Mouse (Mus musculus): ENCODE measurements around the gene Ust.

The Ust gene

DNA sequence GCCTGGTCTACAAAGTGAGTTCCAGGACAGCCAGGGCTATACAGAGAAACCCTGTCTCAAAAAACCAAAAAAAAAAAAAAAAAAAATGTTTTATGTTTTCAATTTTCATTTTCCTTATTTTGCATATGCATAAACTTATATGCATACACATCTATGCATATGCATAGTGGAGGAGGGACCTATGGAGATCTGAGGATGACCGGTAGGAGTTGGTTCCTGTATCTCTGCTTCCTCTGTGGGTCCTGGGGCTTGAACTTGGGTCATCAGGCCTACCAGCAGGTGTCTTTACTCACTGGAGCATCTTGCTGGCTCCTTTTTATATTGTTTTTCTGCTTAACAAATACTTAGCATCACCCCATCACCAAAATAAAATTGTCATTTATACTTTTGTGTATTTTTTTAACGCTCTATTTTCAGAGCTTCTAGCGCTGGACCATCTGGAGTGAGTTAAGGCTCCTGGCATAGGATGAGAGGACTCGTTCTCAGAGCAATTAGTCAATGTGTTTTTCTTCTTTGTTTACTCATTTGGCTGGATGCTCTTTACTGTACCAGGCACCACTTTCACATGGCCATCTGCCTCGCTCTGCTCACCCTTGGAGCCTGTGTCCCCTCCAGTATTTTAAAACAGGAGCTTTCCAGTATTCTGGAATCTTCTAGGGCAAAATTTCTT, 290.8 kb downstream of the Ust start:
- DNase-seq (ENCODE audit: low read depth, low spot score): no peak

DNA sequence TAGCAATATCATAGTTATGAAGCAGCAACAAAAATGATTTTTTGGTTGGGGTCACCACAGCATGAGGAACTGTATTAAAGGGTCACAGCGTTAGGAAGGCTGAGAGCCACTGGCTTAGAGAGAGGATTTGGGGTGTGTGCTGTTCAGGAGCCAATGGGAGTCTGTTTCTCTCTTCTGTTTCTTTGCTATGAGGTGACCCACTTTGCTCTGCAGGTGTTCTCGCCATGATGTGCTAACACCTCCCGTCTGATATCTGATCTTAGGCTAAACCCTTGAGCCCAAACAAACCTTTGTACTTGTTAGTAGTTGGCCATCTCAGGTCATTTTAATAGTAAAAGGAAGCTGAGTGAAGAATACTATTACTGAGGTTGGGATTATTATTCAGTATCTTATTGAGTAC, 292.0 kb downstream of the Ust start:
- no peak for DNase-seq (ENCODE audit: low read depth, low spot score)

DNA sequence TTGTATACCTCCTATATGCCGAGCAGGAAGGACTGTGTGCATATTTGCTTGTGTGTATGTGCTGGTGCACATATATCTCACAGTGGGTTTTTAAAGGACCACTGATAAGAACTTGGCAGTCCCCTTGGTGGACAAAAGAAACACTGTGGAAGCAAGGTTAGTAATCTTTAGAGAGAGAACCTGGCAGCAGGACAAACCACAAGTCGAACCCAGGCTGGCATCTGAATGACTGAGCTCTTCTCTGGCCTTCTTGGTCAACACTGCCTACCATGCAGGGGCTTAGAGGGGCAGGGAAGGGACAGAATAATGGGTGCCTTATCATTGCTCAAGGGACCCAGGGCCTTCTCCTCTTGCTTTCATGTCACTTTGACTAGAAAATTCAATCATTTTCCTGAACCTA, 294.0 kb downstream of the Ust start:
- DNase-seq (ENCODE audit: low read depth, low spot score): no peak

DNA sequence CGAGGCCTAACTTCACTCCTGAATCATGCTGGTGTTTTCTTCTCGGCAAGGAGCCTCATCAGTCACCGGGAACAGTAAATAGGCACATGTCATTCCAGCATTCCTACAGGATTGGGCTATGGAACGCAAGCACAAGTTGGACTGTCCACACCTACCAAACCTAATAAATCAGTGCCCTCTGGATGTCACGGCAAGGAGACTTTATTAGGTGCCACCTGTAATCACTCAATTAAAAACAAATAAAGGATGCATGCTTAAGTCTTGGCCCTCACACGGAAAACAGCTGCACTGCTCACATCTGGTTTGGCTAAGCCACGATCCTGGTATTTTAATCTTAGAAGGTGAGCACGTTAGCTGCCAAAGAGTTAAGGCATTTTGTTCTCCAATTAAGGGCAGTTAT, 294.6 kb downstream of the Ust start:
- DNase-seq (ENCODE audit: low read depth, low spot score): no peak

DNA sequence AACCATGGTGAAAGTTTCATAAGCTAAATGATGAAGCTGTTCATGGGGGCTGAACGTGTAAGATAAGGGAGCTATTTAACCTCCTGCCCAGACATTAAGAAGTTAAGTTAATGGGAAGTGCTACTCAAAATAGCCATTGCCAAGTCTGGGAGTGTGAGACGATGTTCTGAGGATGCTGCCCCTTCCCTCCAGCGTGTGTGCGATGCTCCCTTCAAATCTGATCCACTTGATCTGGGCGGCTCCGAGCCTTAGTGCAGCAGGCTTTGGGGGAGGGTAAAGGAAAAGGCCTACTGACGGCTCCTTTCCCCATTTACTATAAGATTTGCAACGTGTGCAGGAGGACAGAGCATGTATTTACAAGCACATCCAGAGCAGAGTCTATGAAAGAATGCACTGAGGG, 301.7 kb downstream of the Ust start:
- DNase-seq (ENCODE audit: low read depth, low spot score): no peak

DNA sequence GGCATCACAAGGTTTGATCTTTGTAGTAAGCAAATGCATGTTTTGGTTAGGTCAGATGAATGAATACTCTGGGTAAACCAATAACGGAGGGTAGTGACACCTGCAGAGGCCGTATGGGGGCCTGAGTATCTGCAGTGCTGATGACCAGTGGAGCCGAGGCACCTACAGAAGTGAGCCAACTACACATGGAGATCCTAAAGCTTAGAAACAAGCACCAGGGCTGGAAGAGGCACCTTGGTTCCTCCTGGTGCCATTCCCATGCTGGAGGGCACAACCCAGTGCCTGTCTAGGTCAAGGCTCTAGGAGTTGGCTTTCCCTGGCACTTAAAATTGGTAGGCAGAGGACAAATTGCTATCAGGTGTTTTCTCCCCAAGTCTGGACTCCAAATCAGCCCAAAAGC, 303.4 kb downstream of the Ust start:
- no peak for DNase-seq (ENCODE audit: low read depth, low spot score)

DNA sequence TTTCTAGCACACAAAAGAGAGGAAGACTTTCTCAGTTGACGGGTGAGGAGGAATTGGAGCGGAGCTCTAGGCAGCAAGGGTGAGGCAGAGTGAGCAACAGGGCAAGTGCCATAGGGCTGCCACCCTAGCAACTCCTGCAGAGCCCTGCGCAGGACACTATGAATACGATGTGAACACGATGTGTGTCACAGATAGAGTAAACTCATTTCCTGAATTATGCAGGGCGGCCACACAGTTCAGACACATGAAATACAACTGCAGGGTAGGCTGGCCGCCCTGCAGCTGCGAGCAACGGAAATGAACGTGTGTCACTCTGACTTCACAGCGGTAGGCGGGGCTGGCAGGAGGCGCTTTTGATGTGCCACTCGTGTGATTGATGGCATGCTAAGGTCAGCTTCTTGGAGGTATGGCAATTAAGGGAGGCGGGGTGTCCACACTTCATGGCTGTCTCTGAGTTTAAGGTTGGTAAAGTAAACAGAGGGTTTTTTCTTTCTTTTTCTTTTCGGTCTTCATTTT, 304.7 kb downstream of the Ust start:
- no peak for DNase-seq (ENCODE audit: low read depth, low spot score)

DNA sequence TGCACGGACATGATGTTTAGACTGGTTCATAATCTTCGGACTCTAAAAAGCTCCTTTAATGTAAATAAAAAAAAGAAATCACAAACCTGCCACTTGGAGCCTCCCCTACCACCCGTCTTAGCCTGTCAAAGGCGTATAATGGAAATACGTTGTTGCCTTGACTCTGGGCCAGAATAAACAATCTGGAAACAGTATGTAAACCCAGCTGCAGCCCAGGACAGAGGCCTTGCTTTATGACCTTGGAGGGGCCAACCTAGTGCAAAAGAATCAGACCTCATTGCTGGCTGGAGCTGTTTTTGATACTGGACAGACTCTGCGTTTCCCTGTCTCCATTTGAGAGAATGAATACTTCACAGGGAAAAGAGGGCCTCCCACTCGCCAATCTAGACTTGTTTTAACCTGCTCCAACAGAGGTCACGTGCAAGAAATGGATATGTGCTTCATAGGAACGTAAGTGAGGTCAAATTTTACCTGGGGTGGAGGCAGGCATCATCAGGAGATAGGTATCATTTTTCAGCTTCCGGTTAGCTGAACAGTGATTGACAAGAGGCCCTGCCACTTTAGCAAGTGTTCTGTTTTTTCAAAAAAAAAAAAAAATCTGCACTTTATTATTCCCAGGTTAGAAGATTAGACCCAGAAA, 305.2 kb downstream of the Ust start:
- no peak for DNase-seq (ENCODE audit: low read depth, low spot score)

DNA sequence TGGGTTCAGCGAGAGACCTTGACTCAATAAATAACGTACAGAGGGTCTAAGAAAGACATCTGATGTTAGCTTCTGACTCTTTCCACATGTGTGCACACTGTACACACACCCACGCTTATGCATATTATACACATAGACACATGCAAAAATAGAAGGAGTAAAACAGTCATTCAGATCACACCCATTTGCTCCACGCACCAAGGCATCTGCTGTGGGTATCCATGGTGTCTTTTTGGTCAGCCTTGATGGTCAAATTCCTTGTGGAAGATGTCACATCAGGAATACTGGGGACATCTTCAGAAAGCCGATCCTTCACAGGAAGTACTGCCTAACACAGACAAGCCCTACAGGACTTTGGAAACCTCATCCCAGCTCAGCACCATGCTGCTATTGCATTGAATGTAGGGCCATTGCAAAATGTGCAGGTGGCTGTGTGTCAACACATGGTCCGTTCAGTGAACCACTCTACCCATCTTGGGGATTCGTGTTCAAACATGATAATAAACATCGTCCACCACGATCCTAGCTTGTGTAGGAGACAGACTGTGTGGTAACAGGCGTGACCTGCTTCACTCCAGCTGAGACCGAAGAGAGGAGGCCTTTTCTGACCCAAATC, 305.9 kb downstream of the Ust start:
- no peak for DNase-seq (ENCODE audit: low read depth, low spot score)

DNA sequence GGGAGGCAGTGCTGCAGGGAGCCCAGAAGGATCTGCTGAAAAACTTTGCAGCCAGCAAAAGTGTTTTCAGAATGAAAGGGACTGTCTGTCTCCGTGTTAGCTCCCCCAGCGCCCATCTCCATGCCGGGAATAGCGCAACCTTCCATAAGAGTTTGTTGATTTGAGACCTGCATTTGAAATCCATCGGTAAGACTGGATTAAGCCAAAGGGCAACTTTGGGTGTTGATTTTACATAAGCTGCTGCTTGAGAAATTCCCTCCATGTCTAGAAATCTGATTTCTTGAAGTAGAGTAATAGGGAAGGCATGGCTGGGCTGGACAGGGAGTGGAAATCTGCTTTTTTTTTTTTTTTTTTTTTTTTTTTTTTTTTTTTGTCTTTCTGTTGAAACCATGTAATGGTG, 306.9 kb downstream of the Ust start:
- DNase-seq (ENCODE audit: low read depth, low spot score): no peak

DNA sequence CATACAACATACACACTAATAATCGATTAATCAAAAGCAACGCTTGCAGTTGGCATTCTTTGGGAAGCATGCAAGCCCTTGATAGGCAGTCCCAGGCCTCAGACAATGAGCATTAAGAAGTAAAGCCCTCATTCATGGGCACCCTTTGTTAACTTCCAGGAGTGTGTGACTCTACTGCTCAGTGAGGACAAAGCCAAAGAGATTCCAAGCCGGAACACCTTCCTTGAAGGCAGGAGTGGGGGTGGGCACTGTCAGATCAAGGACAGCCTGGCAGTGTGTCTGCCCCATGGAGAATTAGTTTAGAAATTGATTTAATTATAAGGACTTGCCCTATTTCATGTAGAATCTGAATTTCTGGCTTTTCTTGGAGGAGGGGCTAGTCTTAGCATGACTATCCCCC, 308.3 kb downstream of the Ust start:
- DNase-seq (ENCODE audit: low read depth, low spot score): no peak

DNA sequence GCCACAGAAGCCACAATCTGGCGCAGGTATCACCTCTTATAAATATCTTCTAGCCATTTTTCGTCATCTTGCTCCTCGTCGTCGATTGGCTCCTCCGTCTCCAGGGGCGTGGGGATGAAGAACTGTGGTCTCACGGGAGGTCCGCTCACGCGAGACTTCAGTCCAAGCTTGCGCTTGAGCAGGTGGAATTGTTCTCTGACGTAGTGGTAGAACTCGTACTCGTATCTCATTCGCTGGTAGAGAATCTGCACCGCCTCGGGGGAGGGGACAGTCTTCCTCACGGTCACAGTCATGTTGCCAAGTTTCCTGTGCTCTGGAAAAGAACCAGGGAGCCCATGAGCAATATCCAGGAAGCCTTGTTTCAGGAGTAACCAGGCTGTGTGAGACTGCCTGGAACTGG, 311.3 kb downstream of the Ust start:
- no peak for DNase-seq (ENCODE audit: low read depth, low spot score)

DNA sequence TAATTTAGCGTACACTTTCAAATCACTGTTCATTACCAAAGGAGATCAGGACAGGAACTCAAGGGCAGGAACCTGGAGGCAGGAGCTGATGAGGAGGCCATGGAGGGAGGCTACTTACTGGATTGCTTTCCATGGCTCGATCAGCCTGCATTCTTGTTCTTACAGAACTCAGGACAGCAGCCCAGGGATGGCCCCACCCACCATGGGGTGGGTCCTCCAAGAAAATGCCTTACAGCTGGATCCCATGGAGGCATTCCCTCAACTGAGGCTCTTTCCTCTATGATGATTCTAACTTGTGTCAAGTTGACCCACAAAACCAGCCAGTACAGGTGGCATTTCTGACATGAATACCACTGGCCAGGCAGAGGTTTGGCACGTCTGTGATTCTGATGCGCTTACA, 314.9 kb downstream of the Ust start:
- no peak for DNase-seq (ENCODE audit: low read depth, low spot score)

DNA sequence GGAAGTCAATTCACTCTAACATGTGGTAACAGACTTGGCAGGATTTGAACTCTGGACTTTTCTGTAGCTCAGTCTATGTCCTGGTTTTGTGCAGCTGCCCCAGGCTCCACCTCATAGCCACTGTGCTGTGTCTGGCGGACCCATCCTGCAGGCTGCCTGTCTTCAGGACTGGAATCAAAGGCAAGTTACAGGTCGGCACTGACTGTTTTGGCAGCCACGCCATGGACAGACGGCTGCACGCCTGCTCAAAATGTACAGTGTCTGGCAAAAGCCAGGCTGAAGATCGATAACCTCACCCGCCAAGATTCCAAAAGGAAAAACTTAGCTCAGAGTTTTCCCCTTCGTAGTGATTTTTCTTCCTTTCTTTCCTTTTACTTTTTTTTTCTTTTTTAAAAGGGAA, 318.8 kb downstream of the Ust start:
- no peak for DNase-seq (ENCODE audit: low read depth, low spot score)

DNA sequence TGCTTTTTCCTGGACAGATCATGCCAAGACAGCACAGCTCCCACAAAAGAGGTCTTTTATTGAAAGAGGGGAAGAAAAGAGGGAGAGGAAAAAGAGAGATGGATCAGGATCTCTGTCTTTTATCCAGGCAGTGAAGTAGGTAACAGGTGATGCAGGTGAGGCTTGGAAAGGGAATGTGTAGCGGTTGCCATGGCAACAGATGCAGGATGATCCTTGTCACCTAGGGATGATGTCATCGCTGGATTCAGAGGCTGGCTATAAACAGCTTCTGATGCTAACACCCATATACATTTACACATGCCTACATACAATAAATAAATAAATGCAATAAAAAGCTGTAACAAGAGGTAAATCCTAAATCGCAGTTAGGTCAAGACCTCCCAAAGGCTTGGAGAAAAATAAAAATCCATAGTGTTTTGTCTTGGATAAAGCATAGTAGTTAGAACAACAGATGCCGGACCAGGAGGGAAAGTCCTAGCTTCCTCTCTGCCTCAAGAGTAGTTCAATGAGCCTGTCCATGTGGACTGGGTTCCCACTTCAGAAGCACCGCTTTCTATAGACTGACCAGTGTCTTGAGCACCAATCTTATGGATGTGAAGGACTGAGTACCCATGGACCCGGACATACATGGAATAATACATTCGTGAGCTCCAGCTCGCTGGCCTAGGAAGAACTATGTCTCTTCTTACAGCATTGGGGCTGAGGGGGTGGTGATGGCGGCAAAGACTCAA, 319.4 kb downstream of the Ust start:
- no peak for DNase-seq (ENCODE audit: low read depth, low spot score)

DNA sequence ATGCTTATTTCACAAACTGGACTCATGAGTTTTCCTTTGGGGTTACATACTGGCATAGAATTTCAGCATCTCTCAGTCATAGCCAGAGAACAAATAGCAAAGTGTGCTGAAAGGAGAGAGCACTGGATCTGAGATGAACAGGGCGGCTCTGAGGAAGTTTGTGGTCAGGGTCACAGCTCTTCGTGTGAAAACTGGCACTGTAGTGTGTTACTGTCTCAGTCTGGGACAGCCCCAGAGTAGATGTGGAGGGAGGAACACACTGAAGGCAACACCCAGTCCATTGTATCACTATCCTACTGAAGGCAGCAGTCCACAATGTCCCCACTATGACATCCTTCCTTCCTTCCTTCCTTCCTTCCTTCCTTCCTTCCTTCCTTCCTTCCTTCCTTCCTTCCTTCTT, 321.0 kb downstream of the Ust start:
- no peak for DNase-seq (ENCODE audit: low read depth, low spot score)

DNA sequence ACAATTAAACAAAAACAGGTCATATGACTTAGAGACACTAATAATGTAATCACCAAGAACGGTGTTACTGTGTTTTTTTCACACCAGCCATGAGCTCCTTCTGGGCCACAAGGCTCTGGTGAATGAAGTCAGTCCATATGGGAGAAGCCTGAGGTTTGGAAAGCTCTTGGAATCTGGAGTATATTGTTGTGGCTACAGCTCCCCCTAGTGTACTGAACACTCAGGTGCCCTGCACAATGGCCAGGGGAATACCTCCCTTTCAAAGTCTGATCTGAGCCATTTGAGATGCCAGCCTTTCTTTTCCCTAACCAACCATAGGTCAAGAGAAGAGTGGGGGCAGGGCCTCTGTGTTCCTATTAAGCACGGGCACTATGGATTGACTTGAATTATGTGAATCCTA, 322.3 kb downstream of the Ust start:
- peak; percentile 32 for DNase-seq (ENCODE audit: low read depth, low spot score)

DNA sequence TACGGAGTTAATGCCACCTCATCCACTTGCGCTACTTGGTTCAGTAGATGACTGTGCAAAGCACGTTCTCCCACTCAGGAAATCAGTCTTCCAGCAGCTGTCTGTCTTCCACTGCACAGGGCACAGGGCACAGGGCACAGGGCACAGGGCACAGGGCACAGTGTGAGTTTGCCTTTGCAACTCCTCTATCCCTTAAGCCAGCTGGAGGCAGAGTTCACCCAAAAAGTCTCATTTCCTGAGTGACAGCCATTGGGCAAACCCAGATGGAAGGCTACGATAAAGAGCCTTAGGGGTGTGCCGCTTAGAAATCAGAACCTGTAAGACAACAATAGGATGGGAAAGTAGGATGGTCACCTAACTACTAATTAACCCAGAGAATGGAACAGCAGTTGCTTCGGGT, 322.9 kb downstream of the Ust start:
- DNase-seq (ENCODE audit: low read depth, low spot score): no peak

DNA sequence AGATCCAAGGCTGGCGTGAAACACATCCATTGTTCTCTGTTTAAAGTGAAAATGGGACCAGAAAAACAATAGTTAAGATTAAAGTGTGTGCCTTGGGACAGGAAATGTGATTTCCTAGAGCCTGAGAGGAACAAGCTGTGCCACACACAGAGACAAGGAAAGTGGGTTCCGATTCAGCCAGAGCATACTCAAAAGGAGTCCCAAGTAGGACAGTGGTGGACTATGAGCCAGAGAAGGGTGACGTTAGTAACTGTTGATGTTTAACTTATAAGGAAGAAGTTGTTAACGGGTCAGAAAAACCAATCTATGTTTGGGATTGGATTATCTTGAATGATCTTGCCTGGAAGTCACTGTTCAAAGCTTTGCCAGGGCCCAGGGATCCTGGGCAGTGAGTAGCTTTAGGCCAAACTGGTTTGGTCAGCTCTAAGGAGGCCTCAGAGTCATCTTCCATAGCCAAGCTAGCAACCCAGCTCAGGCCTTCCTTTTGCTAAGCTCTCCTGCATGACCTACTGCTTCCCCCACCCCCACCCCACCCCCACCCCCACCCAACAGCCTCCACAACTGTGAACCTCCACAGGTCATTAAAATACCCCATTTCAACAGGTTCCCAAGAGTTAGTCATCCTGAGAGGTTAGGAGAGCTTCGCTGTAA, 329.2 kb downstream of the Ust start:
- DNase-seq (ENCODE audit: low read depth, low spot score): no peak

DNA sequence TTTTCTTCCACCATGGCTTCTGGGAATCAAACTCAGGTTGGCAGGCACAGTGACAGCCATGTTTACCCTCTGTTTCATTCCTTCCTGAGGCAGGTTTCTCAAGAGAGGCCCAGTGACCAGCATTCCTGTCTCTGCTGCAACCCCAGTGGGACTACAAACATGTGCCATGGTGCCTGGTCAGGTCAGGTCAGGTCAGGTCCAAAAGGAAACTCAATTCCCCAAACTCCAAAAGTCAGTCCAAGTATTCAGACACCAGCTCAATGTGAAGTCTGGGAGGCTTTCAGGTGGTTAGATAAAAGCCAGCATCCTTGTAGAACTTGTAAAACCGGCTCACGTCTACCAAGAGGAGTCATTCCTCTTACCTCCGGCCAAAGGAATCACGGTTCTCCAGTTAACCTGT, 333.0 kb downstream of the Ust start:
- DNase-seq (ENCODE audit: low read depth, low spot score): no peak

DNA sequence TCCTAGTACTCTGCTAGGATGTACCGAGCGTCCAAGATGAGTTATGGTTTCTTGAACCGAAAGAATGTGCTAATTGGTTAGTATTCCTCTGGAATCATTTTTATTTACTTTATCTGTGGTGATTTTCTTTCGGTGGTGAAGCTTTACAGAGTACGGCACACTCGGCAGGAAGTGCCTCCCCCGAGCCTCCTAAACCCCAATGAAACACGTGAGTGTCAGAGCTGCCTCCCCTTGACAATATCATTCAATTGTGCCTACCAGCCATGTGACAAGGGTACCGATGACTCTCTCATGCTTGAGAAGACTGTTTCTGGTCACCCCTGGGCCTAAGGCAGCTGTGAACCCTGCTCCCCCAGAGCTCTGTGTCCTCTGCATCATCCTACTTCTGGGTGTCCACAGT, 333.9 kb downstream of the Ust start:
- DNase-seq (ENCODE audit: low read depth, low spot score): no peak

DNA sequence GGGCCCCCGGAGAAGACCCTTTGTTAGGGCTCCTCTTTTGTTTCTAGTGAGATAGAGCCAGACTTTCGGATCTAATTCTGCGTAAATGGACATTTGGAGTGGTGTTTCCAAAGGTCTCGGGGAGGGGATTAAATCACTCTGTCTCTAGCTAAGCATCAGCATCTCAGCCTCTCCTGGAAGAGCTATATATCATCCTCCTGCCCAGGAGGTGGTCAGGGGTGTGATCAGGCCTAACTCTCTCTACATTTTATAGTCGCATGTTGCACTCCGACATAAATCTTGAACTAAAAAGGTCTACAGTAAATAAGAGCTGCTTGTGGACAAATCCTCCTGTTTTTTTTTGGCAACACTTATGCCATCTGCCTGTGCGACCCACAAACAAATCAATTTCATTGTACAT, 335.5 kb downstream of the Ust start:
- no peak for DNase-seq (ENCODE audit: low read depth, low spot score)

All from retina, adult 2 months (tissue).